Mouse (Mus musculus) intestine, postnatal 0 days (tissue): ENCODE results near the gene Klc4. TPM values are rescaled to one million over a fixed set of nuclear protein-coding genes. Genes with fewer than 3 reads are reported as not detected.

Experiments
- ATAC-seq: fragments of 200-750 bp; cut with Nextera tagmentation; 2 replicates; pipeline ENCODE4 v1.8.0; 2017; ENCODE audit warnings: mild to moderate bottlenecking, moderate TSS enrichment, moderate library complexity
- H3K27ac ChIP-seq: fragments of 300-500 bp; sonication (generic); 2 replicates; pipeline ENCODE4 v1.5.1; 2014; ENCODE audit warnings: mild to moderate bottlenecking, low read depth, low read length, moderate library complexity
- H3K27me3 ChIP-seq: fragments of 300-500 bp; sonication (generic); replicated peaks from 2 replicates; pipeline ENCODE4 v1.6.1; 2014; ENCODE audit warnings: low read length, mixed read lengths; ENCODE audit not compliant: control insufficient read depth, insufficient read depth
- H3K36me3 ChIP-seq: fragments of 300-500 bp; sonication (generic); 2 replicates; pipeline ENCODE4 v1.6.1; 2014; ENCODE audit warnings: mild to moderate bottlenecking, moderate library complexity; ENCODE audit not compliant: control insufficient read depth, insufficient read depth
- H3K4me1 ChIP-seq: fragments of 300-500 bp; sonication (generic); replicated peaks from 2 replicates; pipeline ENCODE4 v1.6.1; 2014; ENCODE audit warnings: antibody characterized with exemption, low read length, mixed read lengths; ENCODE audit not compliant: control insufficient read depth, insufficient read depth
- H3K4me2 ChIP-seq: fragments of 300-500 bp; sonication (generic); replicated peaks from 2 replicates; pipeline ENCODE4 v1.6.1; 2014; ENCODE audit warnings: low read depth, mild to moderate bottlenecking, moderate library complexity
- H3K4me3 ChIP-seq: fragments of 300-500 bp; sonication (generic); 2 replicates; pipeline ENCODE4 v1.5.1; 2014; ENCODE audit warnings: low read depth, low read length
- H3K9ac ChIP-seq: fragments of 300-500 bp; sonication (generic); 2 replicates; pipeline ENCODE4 v1.6.1; 2014; ENCODE audit warnings: mild to moderate bottlenecking, low read depth, low read length
- H3K9me3 ChIP-seq: fragments of 300-500 bp; sonication (generic); 2 replicates; pipeline ENCODE4 v1.6.1; 2016; ENCODE audit warnings: mixed run types; ENCODE audit not compliant: control insufficient read depth
- CTCF ChIP-seq: sonication (generic); IDR thresholded peaks from 2 replicates; pipeline ENCODE4 v1.5.1; 2016; ENCODE audit warnings: low read depth, mild to moderate bottlenecking, control low read depth, antibody characterized with exemption, moderate library complexity
- WGBS: fragments of 180-500 bp; shearing (Covaris S2); extraction: QIAGEN DNeasy Blood & Tissue Kit; methylation state at CpG from one replicate; pipeline ENCODE4 v1.1.7; 2014; 5-methylcytosine and 5-hydroxymethylcytosine counted together
- polyA plus RNA-seq: library from polyadenylated mRNA; unstranded; fragments of >200 nt; fragmentation: Nextera tagmentation; extraction: Ambion mirVana; gene quantifications from 2 replicates; pipeline ENCODE4 v1.2.1, GENCODE M21; 2015

Gene Klc4
- polyA plus RNA-seq, 1 experiment from 2014 or later: 107 TPM

DNA sequence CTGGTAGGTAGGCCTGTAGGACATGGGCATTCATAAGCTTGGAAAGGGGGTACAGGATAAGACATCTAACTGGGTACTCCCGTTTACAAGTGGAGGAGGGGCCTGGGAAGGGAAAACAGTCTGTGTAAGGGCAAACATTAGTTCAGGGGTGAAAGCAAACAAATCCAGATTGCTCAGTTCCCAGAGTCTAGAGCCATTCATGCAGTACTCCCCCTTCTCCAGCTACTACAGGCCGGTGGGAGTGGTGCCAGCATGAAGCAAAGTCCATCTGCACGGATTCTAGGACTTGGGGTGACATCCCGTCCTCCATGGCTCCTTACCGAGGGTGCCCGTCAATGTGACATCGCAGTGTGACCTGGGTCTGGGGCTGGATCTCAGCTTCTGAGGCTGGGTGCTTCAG is 55.4 kb downstream of the Klc4 start:
- Histone ChIP-seq H3K4me3 (no peak overlapping the region), H3K4me2 (no peak overlapping the region), H3K9me3 (no peaks in the 10 kb centered on the region), H3K9ac (no peak overlapping the region), H3K36me3 (peaks cover 25% of the 10 kb centered on the region), H3K27me3 (no peaks in the 10 kb centered on the region), H3K4me1 (no peaks in the 10 kb centered on the region; the same call in 1 of the 2 replicates), H3K27ac (no peak overlapping the region)
- WGBS: 56% methylated on average over 7 of the region's 7 CpGs
- no peak; the same call in 1 of the 2 replicates for ATAC-seq
- TF ChIP-seq CTCF: no peak

DNA sequence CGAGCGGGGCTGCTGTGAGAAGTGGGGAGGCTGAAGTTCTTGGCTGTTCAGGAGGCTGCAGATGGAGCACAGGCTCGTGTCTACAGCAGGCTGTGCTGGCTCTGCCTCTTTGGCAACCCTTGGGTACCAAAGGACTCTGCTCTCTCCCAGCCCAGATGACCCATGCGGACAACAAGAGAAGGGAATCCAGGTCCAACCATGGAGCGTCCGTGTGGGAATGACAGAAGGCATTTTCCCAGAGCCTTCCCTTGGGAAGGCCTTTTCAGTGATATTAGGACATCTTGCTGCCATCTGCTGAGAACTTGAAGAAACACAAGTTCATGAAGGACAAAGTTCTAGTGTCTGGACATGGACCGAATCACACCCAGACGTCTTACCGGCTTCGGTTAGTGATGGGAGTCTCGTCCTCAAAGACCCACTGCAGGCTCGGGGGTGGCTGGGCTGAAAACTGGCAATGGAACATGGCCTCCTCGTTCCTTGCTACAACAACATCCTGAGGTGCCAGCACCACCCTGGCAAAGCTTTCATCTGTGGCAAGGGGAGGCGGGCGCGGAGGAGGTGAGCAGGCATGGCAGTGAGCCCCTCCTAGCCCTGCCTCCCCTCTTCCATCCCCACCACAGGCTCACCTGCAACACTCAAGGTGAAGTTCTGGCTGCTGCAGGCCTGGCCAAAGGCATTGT is 56.0 kb downstream of the Klc4 start:
- Histone ChIP-seq H3K9me3 (no peaks in the 10 kb centered on the region), H3K36me3 (peaks cover 25% of the 10 kb centered on the region), H3K4me2 (no peak overlapping the region), H3K4me3 (no peak overlapping the region), H3K4me1 (no peaks in the 10 kb centered on the region; the same call in 1 of the 2 replicates), H3K27me3 (no peaks in the 10 kb centered on the region), H3K27ac (peak overlapping the region; percentile 21; the same call in 1 of the 2 replicates), H3K9ac (no peak overlapping the region)
- 87% methylated on average over 16 of the region's 16 CpGs for WGBS
- peak; percentile 47 for TF ChIP-seq CTCF
- no peak for ATAC-seq

DNA sequence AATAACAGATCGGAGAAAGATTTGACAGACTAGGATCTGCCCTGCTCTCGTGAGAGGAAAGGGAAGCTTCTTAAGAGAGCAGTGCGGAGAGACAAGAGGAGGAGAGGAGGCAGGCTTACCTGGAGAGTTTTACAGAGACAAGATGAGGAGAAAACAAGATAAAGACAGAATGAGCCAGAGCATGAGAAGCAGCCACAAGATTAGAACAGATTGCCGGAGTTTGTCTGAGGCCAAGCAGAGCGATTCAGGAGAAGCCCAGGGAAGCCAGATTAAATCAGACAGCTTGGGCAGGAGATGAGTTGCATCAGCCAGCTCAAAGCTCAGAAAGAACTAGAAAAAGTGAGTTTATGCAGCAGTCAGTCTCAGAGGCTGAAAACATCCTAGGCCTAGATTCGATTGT is 56.9 kb downstream of the Klc4 start:
- no peak overlapping the region for H3K9ac ChIP-seq
- TF ChIP-seq CTCF: no peak
- H3K27ac ChIP-seq: no peak overlapping the region
- no peak for ATAC-seq
- peaks cover 25% of the 10 kb centered on the region for H3K36me3 ChIP-seq
- WGBS: 96% methylated on average over 6 of the region's 6 CpGs
- no peaks in the 10 kb centered on the region for H3K9me3 ChIP-seq
- H3K4me2 ChIP-seq: no peak overlapping the region
- no peak overlapping the region for H3K4me3 ChIP-seq
- H3K27me3 ChIP-seq: no peaks in the 10 kb centered on the region
- H3K4me1 ChIP-seq: no peaks in the 10 kb centered on the region; the same call in 1 of the 2 replicates

DNA sequence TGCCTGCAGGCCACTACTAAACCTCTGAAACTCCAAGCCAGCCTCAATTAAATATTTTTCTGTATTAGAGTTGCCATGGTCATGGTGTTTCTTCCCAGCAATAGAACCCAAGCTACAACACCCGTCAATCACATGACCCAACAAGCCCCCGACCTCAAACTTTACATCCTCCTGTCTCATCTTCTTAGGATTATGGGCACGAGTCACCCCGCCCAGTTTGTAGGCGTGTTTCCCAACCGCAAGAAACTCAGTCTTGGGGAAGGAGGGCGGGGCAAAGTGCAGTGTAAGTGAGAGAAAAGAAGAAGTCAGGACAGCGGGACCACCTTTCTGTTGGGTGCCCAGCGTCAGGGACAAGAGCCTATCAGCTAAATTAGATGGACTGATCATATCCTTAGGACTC is 57.6 kb downstream of the Klc4 start:
- Histone ChIP-seq H3K4me3 (no peak overlapping the region), H3K27ac (no peak overlapping the region), H3K27me3 (no peaks in the 10 kb centered on the region), H3K4me2 (no peak overlapping the region), H3K4me1 (no peaks in the 10 kb centered on the region; the same call in 1 of the 2 replicates), H3K9ac (no peak overlapping the region), H3K36me3 (peaks cover 25% of the 10 kb centered on the region), H3K9me3 (no peaks in the 10 kb centered on the region)
- ATAC-seq: no peak
- TF ChIP-seq CTCF: no peak
- WGBS: 67% methylated on average over 9 of the region's 9 CpGs

DNA sequence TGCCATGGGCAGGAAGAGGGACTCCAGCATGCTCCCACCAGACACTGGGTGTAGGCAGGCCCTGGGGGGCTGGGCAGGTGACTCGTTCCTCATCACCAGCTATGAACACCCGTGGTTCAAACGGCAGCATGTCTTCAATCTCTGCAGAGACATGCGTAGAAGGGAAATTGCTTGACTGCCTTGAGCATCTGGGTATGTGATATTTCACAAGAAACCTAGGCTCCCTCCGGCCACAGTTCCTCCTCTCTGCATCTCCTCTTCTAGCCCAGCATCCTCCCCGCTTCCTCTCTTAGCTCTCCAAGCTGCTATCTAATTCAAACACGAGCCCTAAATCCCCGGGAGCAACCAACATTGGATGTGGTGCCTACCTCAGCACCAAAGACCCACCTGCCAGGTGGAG is 59.5 kb downstream of the Klc4 start:
- Histone ChIP-seq H3K9me3 (no peaks in the 10 kb centered on the region), H3K9ac (no peak overlapping the region), H3K27me3 (no peaks in the 10 kb centered on the region), H3K36me3 (peaks cover 31% of the 10 kb centered on the region), H3K27ac (no peak overlapping the region), H3K4me2 (no peak overlapping the region), H3K4me1 (no peaks in the 10 kb centered on the region), H3K4me3 (no peak overlapping the region)
- no peak for TF ChIP-seq CTCF
- ATAC-seq: no peak
- 95% methylated on average over 8 of the region's 8 CpGs for WGBS

Other genes starting within 250 kb of the Klc4 start
- gene Crip3, start 217.1 kb downstream of the Klc4 start, polyA plus RNA-seq: 0.12 TPM in 1 of 2 replicates, not detected in the other
- not detected in 2 replicates for gene Slc22a7, start 207.6 kb downstream of the Klc4 start, polyA plus RNA-seq
- 0.09 and 0.16 TPM in 2 replicates for gene Ttbk1, start 158.3 kb downstream of the Klc4 start, polyA plus RNA-seq
- gene Dnph1, start 149.3 kb downstream of the Klc4 start, polyA plus RNA-seq: 10.9 and 11.1 TPM in 2 replicates
- gene Cul9, start 99.6 kb downstream of the Klc4 start, polyA plus RNA-seq: 1.3 and 2.0 TPM in 2 replicates
- gene Srf, start 89.8 kb downstream of the Klc4 start, polyA plus RNA-seq: 5.1 and 5.2 TPM in 2 replicates
- 13.7 and 14.7 TPM in 2 replicates for gene Ptk7, start 16.5 kb downstream of the Klc4 start, polyA plus RNA-seq
- 138 and 139 TPM in 2 replicates for gene Mrpl2, start 207 bp upstream of the Klc4 start, polyA plus RNA-seq
- gene Cul7, start 4.3 kb upstream of the Klc4 start, polyA plus RNA-seq: 18.0 and 19.2 TPM in 2 replicates
- gene Rrp36, start 28.3 kb upstream of the Klc4 start, polyA plus RNA-seq: 49.0 and 55.6 TPM in 2 replicates
- 132 and 133 TPM in 2 replicates for gene Mea1, start 32.8 kb upstream of the Klc4 start, polyA plus RNA-seq
- gene Klhdc3, start 34.9 kb upstream of the Klc4 start, polyA plus RNA-seq: 94.2 and 99.3 TPM in 2 replicates
- gene Ppp2r5d, start 59.1 kb upstream of the Klc4 start, polyA plus RNA-seq: 25.9 and 26.5 TPM in 2 replicates
- 10.4 and 11.5 TPM in 2 replicates for gene Pex6, start 65.4 kb upstream of the Klc4 start, polyA plus RNA-seq
- gene Gnmt, start 83.1 kb upstream of the Klc4 start, polyA plus RNA-seq: 0.39 and 0.48 TPM in 2 replicates
- 32.2 and 35.6 TPM in 2 replicates for gene Cnpy3, start 106.2 kb upstream of the Klc4 start, polyA plus RNA-seq
- gene Ptcra, start 117.7 kb upstream of the Klc4 start, polyA plus RNA-seq: 0.24 and 0.33 TPM in 2 replicates
- gene 2310039H08Rik, start 126.6 kb upstream of the Klc4 start, polyA plus RNA-seq: 123 and 124 TPM in 2 replicates
- gene Rpl7l1, start 136.7 kb upstream of the Klc4 start, polyA plus RNA-seq: 77.1 and 78.5 TPM in 2 replicates
- 2.2 and 2.6 TPM in 2 replicates for gene Bicral, start 212.5 kb upstream of the Klc4 start, polyA plus RNA-seq
- gene Tbcc, start 244.7 kb upstream of the Klc4 start, polyA plus RNA-seq: 40.1 and 40.2 TPM in 2 replicates